Mouse (Mus musculus): ENCODE results near the gene Pus10. TPM values are rescaled to one million over a fixed set of nuclear protein-coding genes. Genes with fewer than 3 reads are reported as not detected.

Gene Pus10
- polyA plus RNA-seq, 1 experiment from 2014 or later, result 41.0 TPM

DNA sequence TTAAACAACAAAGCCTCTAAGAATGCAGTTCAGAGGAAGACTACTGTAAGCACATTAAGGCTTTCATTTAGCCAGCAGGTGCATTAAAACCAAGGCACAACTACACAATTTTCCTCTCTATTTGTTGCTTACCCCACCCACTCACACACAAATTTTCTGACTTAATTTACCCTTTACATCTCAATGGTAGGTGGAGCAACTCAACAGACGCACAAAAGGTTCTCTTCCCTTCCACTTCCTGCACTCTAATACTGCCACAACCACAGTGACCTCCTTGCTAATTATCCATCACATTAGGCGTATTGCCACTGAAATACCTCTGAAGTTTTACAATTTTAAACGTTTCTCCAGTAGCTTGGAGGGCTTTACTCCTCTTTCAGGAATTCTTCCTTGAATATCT, 11.8 kb upstream of the Pus10 start:
- Histone ChIP-seq H3K9ac (replicated peaks; ENCODE audit: low read length) (no peak overlapping the region), H3K27me3 (ENCODE audit: control insufficient read depth, insufficient read depth, low read length) (no peaks in the 10 kb centered on the region), H3K36me3 (replicated peaks; ENCODE audit: control insufficient read depth, insufficient read depth, low read depth, low read length) (no peaks in the 10 kb centered on the region), H3K27ac (replicated peaks; ENCODE audit: low read depth, low read length) (no peak overlapping the region), H3K4me2 (ENCODE audit: low read depth, low read length) (no peak overlapping the region), H3K4me1 (ENCODE audit: control insufficient read depth, insufficient read depth, low read length) (no peaks in the 10 kb centered on the region), H3K4me3 (ENCODE audit: low read depth, low read length) (no peak overlapping the region), H3K9me3 (replicated peaks; ENCODE audit: control insufficient read depth, low read length) (no peaks in the 10 kb centered on the region)
- no peak for DNase-seq (ENCODE audit: low spot score)
- WGBS, result 72% methylated on average over 3 of the region's 3 CpGs
- ATAC-seq (replicated peaks; ENCODE audit: insufficient number of reproducible peaks, low FRiP score, low TSS enrichment, low read depth), result no peak

DNA sequence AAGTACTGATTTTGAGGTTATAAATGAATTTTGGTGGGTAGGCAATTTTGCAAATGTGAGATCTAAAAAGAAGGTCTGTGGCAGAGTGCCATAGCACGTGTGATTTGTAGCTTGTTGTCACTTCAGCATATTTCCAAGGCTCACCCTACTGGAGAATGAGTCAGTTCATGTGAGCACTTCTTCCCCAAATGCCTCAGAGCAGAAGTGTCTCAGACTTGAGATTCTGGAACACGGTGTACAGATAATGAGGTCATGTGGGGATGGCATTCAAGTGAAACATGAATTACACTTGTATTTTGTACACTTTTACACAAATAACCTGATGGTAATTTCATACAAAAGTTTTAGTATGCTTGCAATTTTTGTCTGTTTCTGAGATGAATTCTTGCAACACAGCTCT, 7.7 kb upstream of the Pus10 start:
- no peak overlapping the region for H3K9ac ChIP-seq (replicated peaks; ENCODE audit: low read length)
- no peaks in the 10 kb centered on the region for H3K36me3 ChIP-seq (replicated peaks; ENCODE audit: control insufficient read depth, insufficient read depth, low read depth, low read length)
- WGBS, result 90% methylated on average over 2 of the region's 2 CpGs
- no peak overlapping the region for H3K4me2 ChIP-seq (ENCODE audit: low read depth, low read length)
- DNase-seq (ENCODE audit: low spot score), result no peak
- H3K4me1 ChIP-seq (ENCODE audit: control insufficient read depth, insufficient read depth, low read length), result no peaks in the 10 kb centered on the region
- ATAC-seq (replicated peaks; ENCODE audit: insufficient number of reproducible peaks, low FRiP score, low TSS enrichment, low read depth), result no peak
- no peak overlapping the region for H3K27ac ChIP-seq (replicated peaks; ENCODE audit: low read depth, low read length)
- no peaks in the 10 kb centered on the region for H3K27me3 ChIP-seq (ENCODE audit: control insufficient read depth, insufficient read depth, low read length)
- H3K4me3 ChIP-seq (ENCODE audit: low read depth, low read length), result no peak overlapping the region
- H3K9me3 ChIP-seq (replicated peaks; ENCODE audit: control insufficient read depth, low read length), result no peaks in the 10 kb centered on the region

DNA sequence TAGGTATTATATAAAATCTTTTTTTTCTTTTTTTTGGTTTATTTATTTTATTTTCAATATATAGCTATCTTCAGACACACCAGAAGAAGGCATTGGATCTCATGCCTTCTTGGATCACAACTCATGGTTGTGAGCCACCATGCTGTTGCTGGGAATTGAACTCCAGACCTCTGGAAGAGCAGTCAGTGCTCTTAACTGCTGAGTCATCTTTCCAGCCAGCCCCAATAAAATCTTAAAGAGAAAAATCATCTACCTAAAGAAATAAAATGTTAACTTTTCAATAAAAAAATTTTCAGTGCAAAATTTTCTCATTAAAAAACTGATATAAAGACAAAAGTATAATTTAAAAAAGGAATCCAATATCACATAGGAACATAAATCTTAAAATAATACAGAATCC, 1.2 kb upstream of the Pus10 start:
- Histone ChIP-seq H3K36me3 (replicated peaks; ENCODE audit: control insufficient read depth, insufficient read depth, low read depth, low read length) (no peaks in the 10 kb centered on the region), H3K9ac (replicated peaks; ENCODE audit: low read length) (no peak overlapping the region), H3K4me1 (ENCODE audit: control insufficient read depth, insufficient read depth, low read length) (no peaks in the 10 kb centered on the region), H3K27ac (replicated peaks; ENCODE audit: low read depth, low read length) (no peak overlapping the region), H3K9me3 (replicated peaks; ENCODE audit: control insufficient read depth, low read length) (no peaks in the 10 kb centered on the region), H3K27me3 (ENCODE audit: control insufficient read depth, insufficient read depth, low read length) (no peaks in the 10 kb centered on the region), H3K4me3 (ENCODE audit: low read depth, low read length) (no peak overlapping the region), H3K4me2 (ENCODE audit: low read depth, low read length) (no peak overlapping the region)
- DNase-seq (ENCODE audit: low spot score) (no peak), ATAC-seq (replicated peaks; ENCODE audit: insufficient number of reproducible peaks, low FRiP score, low TSS enrichment, low read depth) (no peak)

DNA sequence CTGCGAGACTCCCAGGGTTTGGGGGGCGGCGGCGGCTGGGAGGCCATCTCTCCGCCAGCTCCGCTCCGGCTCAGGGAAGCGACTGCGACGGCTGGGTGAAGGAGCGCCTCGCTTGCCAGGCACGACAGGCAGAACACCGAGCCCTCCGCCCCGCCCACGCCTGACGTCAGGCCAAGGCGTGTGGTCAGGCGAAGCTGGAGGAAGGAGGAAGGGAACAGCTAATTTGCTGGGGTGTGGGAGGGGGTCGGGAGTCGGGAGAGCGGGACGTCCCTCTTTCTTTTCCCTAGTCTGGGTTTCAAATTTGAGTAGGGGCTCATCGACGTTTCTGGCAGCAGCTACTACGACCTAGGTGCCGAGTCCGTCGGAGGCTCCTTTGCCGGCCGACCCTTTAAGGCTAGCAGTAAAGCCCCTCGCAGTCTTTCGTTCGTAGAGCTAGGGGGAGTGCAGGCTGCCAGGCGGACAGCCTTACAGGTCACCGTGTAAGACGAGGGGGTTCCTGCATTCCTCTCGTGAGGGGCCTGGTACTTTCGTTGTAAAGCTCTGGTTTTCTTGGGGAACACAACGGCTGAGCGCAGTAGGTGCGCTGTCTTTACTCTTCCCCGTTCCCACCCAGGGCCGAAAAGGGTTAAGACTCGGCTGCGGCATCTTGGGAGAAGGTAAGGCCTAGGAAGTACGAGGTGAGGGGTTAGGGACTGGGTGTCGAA, 476 bp downstream of the Pus10 start, which contains the start of gene Pex13:
Gene Pex13 (minus strand): TSS at position 162 of the 704 bp plus-strand sequence.
- H3K4me2 ChIP-seq (ENCODE audit: low read depth, low read length), result peak within 1 kb of the TSS; percentile 37
- peak; percentile 97 for DNase-seq (ENCODE audit: low spot score)
- H3K9me3 ChIP-seq (replicated peaks; ENCODE audit: control insufficient read depth, low read length), result no peaks in the 10 kb centered on the region
- H3K4me3 ChIP-seq (ENCODE audit: low read depth, low read length), result peak within 1 kb of the TSS; percentile 88
- H3K27ac ChIP-seq (replicated peaks; ENCODE audit: low read depth, low read length), result peak within 1 kb of the TSS; percentile 74
- WGBS, result under 1% methylated on average over 49 of the region's 49 CpGs
- no peaks in the 10 kb centered on the region for H3K27me3 ChIP-seq (ENCODE audit: control insufficient read depth, insufficient read depth, low read length)
- ATAC-seq (replicated peaks; ENCODE audit: insufficient number of reproducible peaks, low FRiP score, low TSS enrichment, low read depth), result peak; percentile 98
- H3K36me3 ChIP-seq (replicated peaks; ENCODE audit: control insufficient read depth, insufficient read depth, low read depth, low read length), result no peaks in the 10 kb centered on the region
- no peaks in the 10 kb centered on the region for H3K4me1 ChIP-seq (ENCODE audit: control insufficient read depth, insufficient read depth, low read length)
- peak within 1 kb of the TSS; percentile 91 for H3K9ac ChIP-seq (replicated peaks; ENCODE audit: low read length)

DNA sequence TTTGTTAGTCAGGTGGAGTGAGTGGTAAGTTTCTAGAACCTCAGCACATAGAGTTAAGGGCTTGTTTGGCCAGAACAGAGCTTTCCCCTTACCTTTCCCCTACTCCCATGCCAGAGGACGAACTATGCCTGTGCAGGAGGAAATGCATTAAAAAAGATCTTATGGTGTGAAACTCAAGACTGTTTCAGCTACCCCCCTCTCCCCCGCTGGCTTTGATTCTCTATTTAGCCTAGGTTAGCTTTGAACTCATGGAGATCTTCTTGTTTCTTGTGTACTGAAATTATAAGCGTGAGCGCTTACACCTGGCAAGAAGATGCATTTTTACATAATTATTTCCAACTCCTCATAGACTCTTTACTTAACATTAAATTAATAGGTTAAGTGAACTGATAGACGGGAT, 1.1 kb downstream of the Pus10 start:
- 8% methylated on average over 5 of the region's 5 CpGs for WGBS
- Histone ChIP-seq H3K9ac (replicated peaks; ENCODE audit: low read length) (peak overlapping the region; percentile 91), H3K27ac (replicated peaks; ENCODE audit: low read depth, low read length) (peak overlapping the region; percentile 74), H3K4me2 (ENCODE audit: low read depth, low read length) (peak overlapping the region; percentile 37), H3K27me3 (ENCODE audit: control insufficient read depth, insufficient read depth, low read length) (no peaks in the 10 kb centered on the region), H3K4me3 (ENCODE audit: low read depth, low read length) (peak overlapping the region; percentile 88), H3K9me3 (replicated peaks; ENCODE audit: control insufficient read depth, low read length) (no peaks in the 10 kb centered on the region), H3K36me3 (replicated peaks; ENCODE audit: control insufficient read depth, insufficient read depth, low read depth, low read length) (no peaks in the 10 kb centered on the region), H3K4me1 (ENCODE audit: control insufficient read depth, insufficient read depth, low read length) (no peaks in the 10 kb centered on the region)
- DNase-seq (ENCODE audit: low spot score), result peak; percentile 14
- ATAC-seq (replicated peaks; ENCODE audit: insufficient number of reproducible peaks, low FRiP score, low TSS enrichment, low read depth), result no peak; the same call in 1 of the 2 replicates

DNA sequence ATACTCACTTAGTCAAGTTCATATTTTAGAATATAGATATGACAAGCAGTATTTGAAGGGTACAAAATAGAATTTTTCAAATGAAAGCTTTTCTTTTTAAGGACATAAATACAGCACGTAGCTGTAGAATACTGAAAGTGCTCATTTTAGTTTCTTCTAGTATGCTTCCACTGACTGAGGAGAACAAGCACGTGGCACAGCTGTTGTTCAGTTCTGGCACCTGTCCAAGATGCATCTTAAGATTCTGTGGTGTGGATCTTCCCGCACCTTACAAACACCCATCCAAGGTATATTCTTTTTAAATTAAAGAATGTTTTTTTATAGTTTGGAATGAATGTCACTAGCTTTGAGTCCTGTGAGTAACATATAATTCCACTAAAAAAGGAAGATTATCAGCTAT, 1.7 kb downstream of the Pus10 start:
- WGBS, result 69% methylated on average over 3 of the region's 3 CpGs
- no peaks in the 10 kb centered on the region for H3K9me3 ChIP-seq (replicated peaks; ENCODE audit: control insufficient read depth, low read length)
- no peak overlapping the region for H3K9ac ChIP-seq (replicated peaks; ENCODE audit: low read length)
- H3K27me3 ChIP-seq (ENCODE audit: control insufficient read depth, insufficient read depth, low read length), result no peaks in the 10 kb centered on the region
- DNase-seq (ENCODE audit: low spot score) (no peak), ATAC-seq (replicated peaks; ENCODE audit: insufficient number of reproducible peaks, low FRiP score, low TSS enrichment, low read depth) (no peak)
- no peaks in the 10 kb centered on the region for H3K4me1 ChIP-seq (ENCODE audit: control insufficient read depth, insufficient read depth, low read length)
- peak overlapping the region; percentile 37; the same call in 1 of the 2 replicates for H3K4me2 ChIP-seq (ENCODE audit: low read depth, low read length)
- no peaks in the 10 kb centered on the region for H3K36me3 ChIP-seq (replicated peaks; ENCODE audit: control insufficient read depth, insufficient read depth, low read depth, low read length)
- H3K4me3 ChIP-seq (ENCODE audit: low read depth, low read length), result 0 out of 2 replicates have a peak overlapping the region, but pooled peaks have one; percentile 88
- no peak overlapping the region for H3K27ac ChIP-seq (replicated peaks; ENCODE audit: low read depth, low read length)

DNA sequence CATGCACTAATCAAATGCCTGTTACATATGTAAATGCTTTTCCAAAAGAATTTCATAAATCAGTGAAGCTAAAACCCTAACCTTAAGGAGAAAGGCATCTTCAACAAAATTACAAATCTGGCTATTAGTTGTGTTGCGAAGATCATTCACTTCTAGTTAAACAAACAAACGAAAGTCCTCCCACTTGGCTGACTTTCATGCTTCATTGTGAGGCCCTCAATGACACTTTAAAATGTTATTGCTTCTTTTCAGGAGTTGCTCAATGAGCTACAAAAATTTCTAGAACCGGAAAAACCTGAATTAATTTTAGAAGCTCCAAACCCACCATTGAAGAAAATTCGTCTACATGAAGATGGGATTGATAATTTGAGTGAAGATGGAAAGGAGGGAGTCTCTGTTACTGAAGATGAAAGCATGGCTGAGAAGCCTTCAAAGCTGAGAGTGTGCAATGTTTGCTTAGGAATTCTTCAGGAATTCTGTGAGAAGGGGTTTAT, 6.8 kb downstream of the Pus10 start:
- Histone ChIP-seq H3K36me3 (replicated peaks; ENCODE audit: control insufficient read depth, insufficient read depth, low read depth, low read length) (no peaks in the 10 kb centered on the region), H3K4me3 (ENCODE audit: low read depth, low read length) (no peak overlapping the region), H3K4me1 (ENCODE audit: control insufficient read depth, insufficient read depth, low read length) (no peaks in the 10 kb centered on the region), H3K9ac (replicated peaks; ENCODE audit: low read length) (no peak overlapping the region), H3K27ac (replicated peaks; ENCODE audit: low read depth, low read length) (no peak overlapping the region), H3K27me3 (ENCODE audit: control insufficient read depth, insufficient read depth, low read length) (no peaks in the 10 kb centered on the region), H3K4me2 (ENCODE audit: low read depth, low read length) (no peak overlapping the region), H3K9me3 (replicated peaks; ENCODE audit: control insufficient read depth, low read length) (no peaks in the 10 kb centered on the region)
- DNase-seq (ENCODE audit: low spot score) (no peak), ATAC-seq (replicated peaks; ENCODE audit: insufficient number of reproducible peaks, low FRiP score, low TSS enrichment, low read depth) (no peak)
- whole genome bisulfite sequencing, result 82% methylated on average over 4 of the region's 4 CpGs

DNA sequence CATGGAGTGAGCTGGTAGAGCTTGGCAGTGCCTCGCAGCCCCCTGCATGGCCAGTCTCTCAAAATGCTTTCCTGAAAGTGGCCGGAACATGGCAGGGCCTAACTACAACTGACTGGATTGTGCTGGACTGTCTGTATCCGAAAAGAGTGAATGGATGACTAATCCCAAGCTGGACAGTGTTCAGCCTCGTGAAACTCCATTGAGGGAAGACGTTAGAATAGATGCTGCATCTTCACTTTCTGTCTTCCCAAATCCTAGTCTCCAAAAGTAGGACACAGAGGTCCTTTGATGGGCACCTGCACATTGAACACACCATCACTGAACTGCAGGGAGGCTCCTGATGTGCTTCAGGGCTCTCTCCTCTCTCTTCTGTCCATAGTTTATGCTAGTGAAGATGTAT, 10.6 kb downstream of the Pus10 start:
- no peaks in the 10 kb centered on the region; the same call in 1 of the 2 replicates for H3K36me3 ChIP-seq (replicated peaks; ENCODE audit: control insufficient read depth, insufficient read depth, low read depth, low read length)
- no peak for DNase-seq (ENCODE audit: low spot score)

More for the DNA sequence above, 10.6 kb downstream of the Pus10 start:
- H3K4me3 ChIP-seq (ENCODE audit: low read depth, low read length), result no peak overlapping the region
- no peak overlapping the region for H3K4me2 ChIP-seq (ENCODE audit: low read depth, low read length)
- WGBS, result 91% methylated on average over 5 of the region's 5 CpGs
- no peak overlapping the region for H3K9ac ChIP-seq (replicated peaks; ENCODE audit: low read length)
- no peaks in the 10 kb centered on the region for H3K4me1 ChIP-seq (ENCODE audit: control insufficient read depth, insufficient read depth, low read length)
- no peaks in the 10 kb centered on the region for H3K9me3 ChIP-seq (replicated peaks; ENCODE audit: control insufficient read depth, low read length)
- no peaks in the 10 kb centered on the region for H3K27me3 ChIP-seq (ENCODE audit: control insufficient read depth, insufficient read depth, low read length)
- ATAC-seq (replicated peaks; ENCODE audit: insufficient number of reproducible peaks, low FRiP score, low TSS enrichment, low read depth), result no peak
- H3K27ac ChIP-seq (replicated peaks; ENCODE audit: low read depth, low read length), result no peak overlapping the region
